Mouse (Mus musculus) brain, embryonic 18.5 days (tissue): ENCODE measurements around the gene Trmt10a.

Source experiments
- DNase-seq: peaks from one replicate; pipeline ENCODE4 v3.0.0-alpha.2; 2012; ENCODE audit warnings: low read depth, low spot score

Trmt10a gene

GRCm38 (mm10) chr3:138143315-138144059 is at the start of gene Trmt10a:
Gene Trmt10a, plus strand, starts transcription at chr3:138143448.
- DNase-seq: peak; percentile 96

DNA sequence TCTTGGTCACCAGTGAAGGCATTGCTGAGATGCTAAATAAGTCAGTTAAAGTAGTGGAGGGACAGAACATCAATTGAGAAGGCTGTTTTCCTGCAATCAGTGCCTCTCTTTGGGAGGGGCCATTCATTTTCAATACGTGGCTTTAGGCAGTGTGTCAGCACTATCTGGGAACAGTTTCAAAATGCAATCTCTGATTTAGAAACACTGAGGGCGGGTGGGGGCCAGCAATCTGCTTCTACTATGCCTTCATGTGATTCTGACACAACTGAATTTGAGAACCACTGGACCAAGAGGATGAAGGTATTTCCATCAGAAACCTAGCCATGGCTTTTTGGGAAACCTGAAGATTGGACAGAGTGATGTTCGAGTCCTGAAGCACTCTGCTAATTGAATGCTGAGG is 47.9 kb upstream of the Trmt10a start:
- DNase-seq: no peak

GRCm38 (mm10) chr3:138095718-138096117 is 47.5 kb upstream of the Trmt10a start:
- no peak for DNase-seq

DNA sequence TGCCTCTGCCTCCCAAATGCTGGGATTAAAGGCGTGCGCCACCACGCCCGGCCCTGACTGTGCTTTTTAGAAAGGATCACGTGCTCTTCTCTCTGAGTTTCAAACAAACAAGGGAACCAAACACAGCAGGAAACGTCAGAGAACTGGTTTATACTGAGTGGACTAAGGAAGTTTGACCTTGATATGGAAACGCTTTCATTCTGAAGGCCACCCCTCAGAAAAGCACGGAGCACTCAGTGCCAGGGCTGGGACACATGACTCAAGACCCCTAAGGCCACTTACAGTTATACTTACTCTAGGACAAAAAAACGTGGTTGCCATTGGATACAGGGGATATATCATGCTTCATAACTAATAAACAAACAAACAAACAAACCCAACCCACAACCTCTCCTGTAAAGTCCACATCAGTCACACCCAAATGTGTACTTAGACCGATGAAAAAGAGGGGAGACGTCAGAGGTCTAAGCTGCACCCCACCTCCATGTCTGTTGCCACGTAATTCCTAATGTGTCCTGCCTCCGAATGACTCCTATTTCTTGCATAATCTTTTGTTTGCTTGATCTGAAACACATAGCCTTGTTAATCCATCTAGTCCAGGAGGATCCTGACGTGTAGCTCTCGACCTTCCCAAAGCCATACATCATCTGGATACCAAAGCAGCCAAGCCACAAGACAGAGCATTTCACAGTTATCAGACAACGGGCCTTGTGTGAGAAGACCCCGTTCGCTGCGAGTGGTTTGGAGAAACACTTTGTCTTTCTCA is 46.8 kb upstream of the Trmt10a start:
- no peak for DNase-seq

DNA sequence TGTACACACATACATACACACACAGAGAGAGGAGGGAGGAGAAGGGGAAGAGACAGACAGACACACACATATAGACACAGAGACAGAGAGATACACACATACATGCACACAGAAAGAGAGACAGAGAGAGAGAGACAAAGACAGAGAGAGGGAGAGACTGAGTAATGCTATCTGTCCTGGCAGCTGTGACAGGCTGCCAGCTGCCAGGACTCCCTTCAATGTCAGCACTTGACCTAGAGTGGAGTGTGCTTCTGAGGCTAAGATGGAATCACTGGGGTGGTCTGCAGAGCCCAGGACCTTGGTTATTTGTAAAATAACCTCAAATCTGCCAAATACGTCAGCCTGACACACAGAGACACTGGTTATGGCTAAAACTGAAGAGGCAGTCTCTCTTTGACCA is 45.5 kb upstream of the Trmt10a start:
- DNase-seq: no peak

GRCm38 (mm10) chr3:138101936-138102335 is 41.3 kb upstream of the Trmt10a start:
- DNase-seq: no peak

DNA sequence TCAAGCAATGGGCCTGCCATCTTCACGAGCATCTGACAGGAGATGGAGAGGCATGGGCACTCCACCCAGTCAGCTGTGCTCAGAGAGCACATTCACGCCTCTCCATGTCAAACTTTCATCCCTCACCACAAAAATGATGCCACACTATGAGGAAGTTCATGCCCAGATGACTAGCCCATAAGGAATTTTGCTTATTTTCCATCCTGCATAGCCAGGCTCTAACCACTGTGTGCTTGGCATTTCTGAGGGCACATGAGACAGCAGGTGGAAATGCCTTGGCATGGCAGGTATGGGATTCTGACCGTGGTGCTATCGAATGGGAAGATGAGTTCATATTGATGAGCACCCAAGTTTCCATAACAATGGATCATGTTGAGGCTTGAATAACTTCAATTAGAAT is 39.6 kb upstream of the Trmt10a start:
- no peak for DNase-seq

DNA sequence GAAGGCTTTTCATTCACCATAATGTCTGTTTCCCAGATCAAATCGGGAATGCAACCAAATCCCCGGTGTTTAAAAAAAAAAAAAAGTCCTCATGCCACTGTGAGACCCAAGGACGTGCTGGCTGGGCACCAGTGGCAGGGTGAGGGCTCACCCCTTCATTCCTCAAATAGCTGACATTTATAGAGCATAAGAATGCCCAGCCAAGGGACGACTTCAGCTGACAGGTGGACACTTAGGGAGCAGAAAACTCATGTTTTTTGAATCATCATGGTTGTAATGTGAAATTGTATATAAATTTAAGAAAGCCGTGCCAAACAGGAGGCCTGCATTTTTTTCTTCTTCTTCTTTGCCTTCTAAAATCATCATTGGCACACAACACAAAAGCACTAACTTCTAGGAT is 38.2 kb upstream of the Trmt10a start:
- DNase-seq: no peak

DNA sequence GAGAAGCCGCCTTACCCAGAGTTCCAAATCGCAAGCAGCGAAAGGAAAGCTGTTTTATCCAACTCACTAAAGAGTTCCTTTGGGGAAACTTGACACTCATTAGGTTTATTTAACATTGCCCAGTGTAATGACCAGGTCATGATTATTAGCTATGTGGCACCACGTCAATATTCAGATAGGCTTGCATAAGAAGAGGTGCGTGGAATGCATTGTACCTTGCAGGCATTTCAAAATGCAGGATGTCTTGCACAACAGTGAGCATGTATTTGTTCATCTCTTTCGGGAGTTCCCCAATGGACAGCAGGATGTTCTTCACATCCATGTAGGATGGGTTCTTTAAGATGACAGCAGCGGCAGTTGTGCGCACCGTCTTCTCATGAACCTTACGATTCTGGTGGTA is 36.4 kb upstream of the Trmt10a start:
- DNase-seq: no peak

GRCm38 (mm10) chr3:138110910-138111782 is 32.1 kb upstream of the Trmt10a start:
- no peak for DNase-seq

GRCm38 (mm10) chr3:138114106-138114505 is 29.1 kb upstream of the Trmt10a start:
- no peak for DNase-seq

DNA sequence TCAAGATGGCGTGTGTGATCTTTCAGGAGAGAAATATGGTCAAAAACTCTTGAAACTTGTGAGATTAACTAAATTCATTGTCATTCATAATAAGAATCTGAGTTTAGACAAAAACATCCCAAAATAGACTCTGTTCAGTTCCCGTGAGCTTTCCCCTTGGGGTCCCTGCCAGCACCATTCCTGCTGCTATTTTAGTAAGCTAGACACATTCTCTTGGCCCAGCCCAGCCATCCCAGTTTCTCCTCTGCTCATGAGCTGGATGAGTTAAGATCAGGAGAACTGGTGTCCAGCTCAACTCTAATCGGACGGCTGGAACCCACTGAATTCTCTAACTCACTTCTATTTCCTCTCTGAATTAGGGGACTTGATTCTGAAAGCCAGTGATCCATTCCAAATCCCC is 26.4 kb upstream of the Trmt10a start:
- DNase-seq: no peak

DNA sequence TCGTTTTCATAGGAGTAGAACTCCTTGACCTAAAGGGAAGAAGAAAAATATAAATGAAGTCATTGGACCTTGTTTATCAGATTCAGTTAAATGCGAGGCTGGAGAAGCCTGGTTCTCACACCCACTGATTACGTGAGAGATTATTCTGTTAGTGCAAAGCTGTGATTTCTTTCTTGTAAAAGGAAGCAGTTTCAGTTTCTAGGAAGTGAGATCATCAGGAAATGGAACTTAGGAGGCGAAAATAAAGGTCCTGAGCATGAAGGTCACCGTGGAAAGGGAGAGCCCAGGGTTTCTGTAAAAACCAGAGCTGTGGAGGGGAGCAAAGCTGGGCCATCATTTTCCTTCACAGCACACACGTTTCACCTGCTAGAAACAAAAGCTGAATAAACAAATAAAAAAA is 24.9 kb upstream of the Trmt10a start:
- no peak for DNase-seq

- DNase-seq: no peak
Measured at GRCm38 (mm10) chr3:138118831-138119230, 24.4 kb upstream of the Trmt10a start.

DNA sequence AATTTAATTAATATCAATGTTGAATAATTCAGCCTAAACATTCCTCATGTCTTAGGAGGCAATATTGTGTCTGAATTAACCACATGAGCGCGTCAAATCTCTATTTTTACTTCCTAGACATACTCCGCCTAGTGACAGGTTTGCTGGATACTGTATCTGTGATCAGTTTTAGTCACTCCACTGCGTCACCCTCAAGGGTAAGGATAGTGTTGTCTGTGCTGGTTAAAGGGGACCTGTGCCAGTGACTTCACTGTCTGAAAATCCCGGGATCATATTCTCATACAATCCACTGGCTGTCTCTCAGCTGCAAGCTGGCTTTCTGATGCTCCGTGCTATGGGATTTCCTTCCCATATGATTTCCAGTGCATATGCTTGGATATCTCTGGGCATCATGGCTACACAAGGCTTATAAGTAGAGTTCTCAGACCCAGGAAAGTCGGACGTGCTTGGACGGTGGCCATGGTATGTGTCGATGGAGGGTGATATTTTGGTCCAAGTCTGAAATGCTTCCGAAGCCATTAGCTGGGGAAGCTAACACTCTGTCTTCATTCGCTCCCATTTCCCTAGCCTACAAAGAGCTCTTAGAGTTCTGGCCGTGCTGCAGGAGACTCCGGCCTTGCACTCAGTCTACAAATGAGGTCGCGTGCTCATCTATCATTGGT is 23.7 kb upstream of the Trmt10a start:
- DNase-seq: no peak

- no peak for DNase-seq
Measured at GRCm38 (mm10) chr3:138121461-138121860, 21.8 kb upstream of the Trmt10a start.

- no peak for DNase-seq
Measured at GRCm38 (mm10) chr3:138123842-138124241, 19.4 kb upstream of the Trmt10a start.

GRCm38 (mm10) chr3:138129110-138129509 is 14.1 kb upstream of the Trmt10a start:
- no peak for DNase-seq

DNA sequence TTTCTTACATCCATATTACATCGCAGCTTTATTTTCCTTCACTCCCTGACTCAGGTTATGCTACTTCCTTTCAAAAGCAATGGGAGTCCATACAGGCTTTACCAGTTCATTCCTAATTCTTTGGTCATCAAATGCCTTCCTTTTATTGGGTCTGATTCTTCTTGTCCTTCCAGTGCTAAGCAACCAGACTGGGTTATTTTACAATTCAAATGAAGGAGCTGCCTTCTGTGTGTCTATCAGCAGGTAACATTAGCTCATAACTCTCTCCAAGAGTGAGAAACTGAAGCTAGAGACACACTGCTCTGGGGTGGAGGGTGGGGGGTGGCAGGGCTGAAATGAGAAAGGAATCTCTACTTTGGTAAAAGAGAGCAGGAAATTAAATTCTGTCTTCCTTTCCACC is 12.6 kb upstream of the Trmt10a start:
- no peak for DNase-seq

DNA sequence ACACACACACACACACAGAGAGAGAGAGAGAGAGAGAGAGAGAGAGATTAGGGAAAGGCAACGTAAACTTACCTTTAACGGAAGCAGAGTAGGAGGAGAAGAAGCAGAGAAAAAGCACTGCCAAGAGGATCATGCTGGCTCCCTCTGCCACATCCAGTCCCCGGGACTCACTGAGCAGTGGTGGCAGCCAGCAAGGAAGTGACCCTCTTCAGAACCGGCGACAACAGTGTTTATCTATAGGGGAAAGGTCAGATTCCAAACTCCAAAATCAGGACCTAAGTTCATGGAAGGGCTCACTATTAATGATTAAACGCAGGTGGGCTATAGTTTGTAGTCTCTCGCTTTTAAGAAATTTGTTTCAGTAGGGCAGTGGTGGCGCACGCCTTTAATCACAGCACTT is 12.1 kb upstream of the Trmt10a start:
- no peak for DNase-seq

DNA sequence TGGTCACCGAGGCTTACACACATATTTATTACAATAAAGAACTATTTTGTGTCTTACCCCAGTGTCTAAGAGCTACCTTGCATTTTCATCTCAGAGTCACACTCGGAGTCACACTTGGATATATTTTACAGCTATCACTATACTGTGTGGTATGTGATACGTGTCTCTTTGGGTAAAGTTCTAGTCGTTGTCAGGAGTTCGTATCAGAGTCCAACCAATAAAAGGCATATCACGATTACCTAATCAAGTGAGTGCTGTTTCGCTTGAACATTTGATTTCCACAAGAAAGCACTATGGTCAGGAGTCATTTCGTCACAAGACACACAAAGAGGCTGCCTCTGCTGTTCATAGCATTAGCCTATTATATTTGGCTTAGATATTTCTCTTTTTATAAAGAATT is 9.8 kb upstream of the Trmt10a start:
- no peak for DNase-seq

DNA sequence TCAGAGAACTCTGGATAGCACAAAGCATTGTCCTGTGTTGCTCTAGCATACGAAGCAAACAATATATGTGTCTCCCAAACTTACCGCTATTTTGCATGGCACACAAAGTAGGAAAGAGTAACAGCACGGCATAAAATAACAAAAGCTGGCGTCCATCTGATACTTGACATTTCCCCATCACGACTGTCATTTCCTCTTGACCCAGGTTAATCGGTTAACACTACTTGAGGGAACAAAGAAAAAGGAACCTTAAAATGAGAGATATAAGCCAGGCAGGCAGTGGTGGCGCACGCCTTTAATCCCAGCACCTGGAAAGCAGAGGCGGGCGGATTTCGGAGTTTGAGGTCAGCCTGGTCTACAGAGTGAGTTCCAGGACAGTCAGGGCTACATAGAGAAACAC is 9.3 kb upstream of the Trmt10a start:
- DNase-seq: no peak
